ENCODE assay signal across 7 mouse cellular contexts in the genomic region with DNA sequence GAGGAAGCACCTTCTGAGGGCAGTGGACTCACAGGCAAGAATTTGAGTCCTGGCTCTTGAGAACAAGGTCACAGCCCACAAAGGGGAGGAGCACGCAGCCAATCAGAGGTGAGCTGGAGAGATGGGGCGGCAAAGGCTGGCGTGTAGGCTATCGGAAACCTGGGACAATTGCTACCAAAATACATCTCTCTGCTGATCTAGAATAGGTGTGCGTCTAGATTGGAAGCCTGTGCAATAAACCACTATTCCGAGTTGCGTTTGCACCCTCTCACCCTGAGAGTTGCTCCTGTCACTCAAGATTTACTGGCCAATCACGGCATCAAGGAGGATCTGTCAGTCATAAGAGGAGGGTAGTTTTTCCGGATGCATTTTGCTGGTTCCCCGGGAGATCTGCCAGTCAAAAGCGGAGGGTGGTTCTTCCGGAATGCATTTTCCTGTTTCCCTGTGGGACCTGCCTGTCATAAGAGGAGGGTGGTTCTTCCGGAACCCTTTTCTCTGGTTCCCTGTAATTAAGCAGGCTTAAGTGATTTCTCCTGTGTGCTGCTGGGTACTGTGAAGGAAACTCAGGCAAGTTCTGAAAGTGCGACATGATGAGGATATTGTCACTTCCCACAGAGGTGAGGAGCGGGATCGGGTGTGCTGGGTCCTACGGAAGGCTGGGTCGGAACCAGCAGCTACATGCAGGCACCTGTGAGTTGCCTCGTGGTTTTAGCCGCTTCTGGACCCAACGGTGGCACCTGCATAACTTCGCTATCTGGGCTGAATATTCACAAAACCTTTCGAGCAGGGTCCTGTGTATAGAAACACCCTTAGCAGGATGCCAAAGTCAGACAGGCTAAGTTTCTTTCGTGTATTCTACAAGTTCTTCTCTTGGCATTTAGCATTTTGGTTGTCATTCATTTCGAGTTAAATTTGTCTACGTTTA.
A peak's percentile ranks its signal among the peaks of the same experiment; 100 is the strongest.
DNase-seq lines count a peak whose midpoint lies in the region; ATAC-seq lines count a peak whose summit lies in the region.
"Not testable (repeated sequence)": the region's sequence is repeated elsewhere in the genome, so short reads cannot be mapped to it uniquely, and the experiment has no call there.

No protein-coding gene starts in this region.

- H3K4me3 ChIP-seq in embryonic facial prominence, embryonic 11.5 days (ENCODE audit: low read depth, low read length): peak overlapping the region; percentile 39
- H3K4me3 ChIP-seq in limb, embryonic 10.5 days: peak overlapping the region; percentile 51
- H3K4me3 ChIP-seq in midbrain, embryonic 13.5 days (replicated peaks): peak overlapping the region; percentile 48

- H3K9me3 ChIP-seq in embryonic facial prominence, embryonic 11.5 days (replicated peaks; ENCODE audit: control insufficient read depth, low read length); limb, embryonic 10.5 days (replicated peaks); midbrain, embryonic 13.5 days: not testable (repeated sequence)

- H3K27me3 ChIP-seq in embryonic facial prominence, embryonic 11.5 days (ENCODE audit: control insufficient read depth, insufficient read depth, low read length); limb, embryonic 10.5 days (ENCODE audit: low read depth, poor library complexity, severe bottlenecking); midbrain, embryonic 13.5 days: not testable (repeated sequence)

- not testable (repeated sequence) for H3K27ac ChIP-seq in embryonic facial prominence, embryonic 11.5 days (replicated peaks; ENCODE audit: low read depth, low read length)
- peak overlapping the region; percentile 57; the same call in 1 of the 2 replicates for H3K27ac ChIP-seq in limb, embryonic 10.5 days
- H3K27ac ChIP-seq in midbrain, embryonic 13.5 days: peak overlapping the region; percentile 74

- H3K36me3 ChIP-seq in embryonic facial prominence, embryonic 11.5 days (replicated peaks; ENCODE audit: control insufficient read depth, insufficient read depth, low read depth, low read length); limb, embryonic 10.5 days; midbrain, embryonic 13.5 days: not testable (repeated sequence)

- not testable (repeated sequence) for H3K4me2 ChIP-seq in embryonic facial prominence, embryonic 11.5 days (ENCODE audit: low read depth, low read length)
- peak overlapping the region; percentile 46 for H3K4me2 ChIP-seq in midbrain, embryonic 13.5 days (replicated peaks)

- peak overlapping the region; percentile 41 for H3K9ac ChIP-seq in embryonic facial prominence, embryonic 11.5 days (replicated peaks; ENCODE audit: low read length)
- 0 out of 2 replicates have a peak overlapping the region, but pooled peaks have one; percentile 52 for H3K9ac ChIP-seq in midbrain, embryonic 13.5 days (replicated peaks)

- peak; percentile 99 for ATAC-seq in embryonic facial prominence, embryonic 11.5 days (replicated peaks; ENCODE audit: insufficient number of reproducible peaks, low FRiP score, low TSS enrichment, low read depth)
- peak; percentile 100 for ATAC-seq in granulocyte monocyte progenitor cell, adult 5-6 weeks (replicated peaks; ENCODE audit: poor library complexity, severe bottlenecking)
- ATAC-seq in midbrain, embryonic 13.5 days: peak; percentile 100

- H3K4me1 ChIP-seq in embryonic facial prominence, embryonic 11.5 days (ENCODE audit: control insufficient read depth, insufficient read depth, low read length); limb, embryonic 10.5 days; midbrain, embryonic 13.5 days (replicated peaks): not testable (repeated sequence)

- peak; percentile 92 for DNase-seq in adrenal gland, postnatal 14 days
- DNase-seq in embryonic facial prominence, embryonic 11.5 days (ENCODE audit: low spot score): peak; percentile 93
- DNase-seq in kidney, adult 11 months: peak; percentile 96
- peak; percentile 79 for DNase-seq in limb, embryonic 10.5 days (ENCODE audit: low spot score)
- DNase-seq in spleen, adult 12 weeks (ENCODE audit: low spot score): peak; percentile 71

- WGBS in embryonic facial prominence, embryonic 11.5 days: 3% methylated on average over 20 of the region's 26 CpGs
- 4% methylated on average over 22 of the region's 26 CpGs for WGBS in limb, embryonic 10.5 days
- WGBS in midbrain, embryonic 13.5 days: 2% methylated on average over 24 of the region's 26 CpGs
